Mouse (Mus musculus) C2C12 (cell line): ENCODE results near the gene Gnao1. TPM values are rescaled to one million over a fixed set of nuclear protein-coding genes. Genes with fewer than 3 reads are reported as not detected.

Experiments
- H3K27me3 ChIP-seq: one replicate; pipeline ENCODE4 v1.6.1; 2011; ENCODE audit not compliant: control insufficient read depth, insufficient read depth, insufficient read length
- H3K36me3 ChIP-seq: one replicate; pipeline ENCODE4 v1.6.1; 2011; ENCODE audit not compliant: control insufficient read depth, insufficient read depth
- H3K4me3 ChIP-seq: one replicate; pipeline ENCODE4 v1.5.1; 2011; ENCODE audit warnings: mild to moderate bottlenecking, control low read depth; ENCODE audit not compliant: poor library complexity, insufficient read depth, severe bottlenecking
- H3K79me2 ChIP-seq: one replicate; pipeline ENCODE4 v1.6.1; 2011; ENCODE audit not compliant: control insufficient read depth, insufficient read depth
- H3K79me3 ChIP-seq: one replicate; pipeline ENCODE4 v1.6.1; 2011; ENCODE audit warnings: low read depth, control low read depth
- H3ac ChIP-seq: one replicate; pipeline ENCODE3; 2011; ENCODE audit warnings: low read depth; ENCODE audit not compliant: control insufficient read depth, insufficient read length
- CEBPB ChIP-seq: IDR thresholded peaks from one replicate; pipeline ENCODE4 v1.6.1; 2011; ENCODE audit warnings: low read depth, mild to moderate bottlenecking, control low read depth, moderate library complexity
- CTCF ChIP-seq: IDR thresholded peaks from one replicate; pipeline ENCODE4 v1.5.1; 2011; ENCODE audit not compliant: control insufficient read depth, insufficient read depth, insufficient read length
- FOSL1 ChIP-seq: IDR thresholded peaks from one replicate; pipeline ENCODE4 v1.8.0; 2011; ENCODE audit warnings: mild to moderate bottlenecking, low read length; ENCODE audit not compliant: poor library complexity, insufficient read depth, severe bottlenecking
- MAX ChIP-seq: IDR thresholded peaks from one replicate; pipeline ENCODE4 v1.6.1; 2011; ENCODE audit warnings: mild to moderate bottlenecking, control low read depth
- MYOD1 ChIP-seq: IDR thresholded peaks from one replicate; pipeline ENCODE4 v1.6.1; 2011; ENCODE audit warnings: low read depth; ENCODE audit not compliant: control insufficient read depth, insufficient read length
- MYOG ChIP-seq: IDR thresholded peaks from one replicate; pipeline ENCODE4 v1.6.1; 2011; ENCODE audit not compliant: control insufficient read depth, insufficient read length; ENCODE audit errors: extremely low read depth
- USF1 ChIP-seq: IDR thresholded peaks from one replicate; pipeline ENCODE4 v1.6.1; 2011; ENCODE audit warnings: low read depth, mild to moderate bottlenecking, control low read depth, moderate library complexity
- polyA plus RNA-seq: library from polyadenylated mRNA; unstranded; fragments of >200 nt; fragmentation: generic; extraction: Trizol; gene quantifications from one replicate; pipeline ENCODE4 v1.2.1, GENCODE M21; 2012; ENCODE audit warnings: missing spikeins

Gene Gnao1
- polyA plus RNA-seq, 1 experiment: 20.5 TPM

GRCm38 (mm10) chr8:93881381-93881780 lies 71.6 kb downstream of the Gnao1 start:
- no peak for TF ChIP-seq MAX
- no peak for TF ChIP-seq FOSL1
- no peak for TF ChIP-seq MYOG
- no peak for TF ChIP-seq USF1
- no peak for TF ChIP-seq MYOD1
- TF ChIP-seq CEBPB: no peak
- Histone ChIP-seq H3ac (no peak overlapping the region), H3K79me2 (no peaks in the 10 kb centered on the region)

GRCm38 (mm10) chr8:93883241-93883640 lies 73.5 kb downstream of the Gnao1 start:
- Histone ChIP-seq H3K27me3 (no peaks in the 10 kb centered on the region), H3K4me3 (no peak overlapping the region), H3K36me3 (no peaks in the 10 kb centered on the region), H3K79me2 (no peaks in the 10 kb centered on the region), H3ac (no peak overlapping the region), H3K79me3 (no peaks in the 10 kb centered on the region)
- TF ChIP-seq FOSL1 (no peak), MAX (no peak), USF1 (no peak), CEBPB (no peak), MYOG (no peak), MYOD1 (no peak), CTCF (no peak)

More at GRCm38 (mm10) chr8:93881381-93881780, 71.6 kb downstream of the Gnao1 start:
- Histone ChIP-seq H3K27me3 (no peaks in the 10 kb centered on the region), H3K4me3 (no peak overlapping the region), H3K79me3 (no peaks in the 10 kb centered on the region), H3K36me3 (no peaks in the 10 kb centered on the region)

DNA sequence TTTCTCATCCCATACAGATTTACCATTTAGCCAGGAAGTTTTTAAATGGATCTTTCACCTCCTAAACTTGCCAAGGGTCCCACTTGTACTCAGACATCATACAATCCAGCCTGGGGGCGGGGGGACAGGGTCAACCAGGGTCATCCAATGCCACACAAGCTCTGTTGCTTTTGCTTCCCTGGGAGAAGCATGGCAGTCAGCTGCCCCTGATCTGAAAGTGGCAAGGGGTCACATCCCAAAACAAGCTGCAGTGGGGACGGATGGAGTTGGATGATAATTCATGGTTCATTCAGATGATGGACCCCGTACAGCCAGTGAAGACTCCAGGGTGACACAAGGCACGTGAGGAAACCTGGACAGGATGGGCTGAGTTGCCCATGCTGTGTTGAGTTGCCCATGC lies 74.0 kb downstream of the Gnao1 start:
- no peaks in the 10 kb centered on the region for H3K79me3 ChIP-seq

GRCm38 (mm10) chr8:93884316-93884715 lies 74.5 kb downstream of the Gnao1 start:
- no peak overlapping the region for H3ac ChIP-seq
- H3K79me2 ChIP-seq: no peaks in the 10 kb centered on the region
- no peaks in the 10 kb centered on the region for H3K36me3 ChIP-seq
- H3K4me3 ChIP-seq: no peak overlapping the region
- H3K79me3 ChIP-seq: no peaks in the 10 kb centered on the region
- H3K27me3 ChIP-seq: no peaks in the 10 kb centered on the region
- no peak for TF ChIP-seq USF1
- TF ChIP-seq CEBPB: no peak
- TF ChIP-seq CTCF: no peak
- no peak for TF ChIP-seq MYOD1
- no peak for TF ChIP-seq MAX
- TF ChIP-seq MYOG: no peak
- TF ChIP-seq FOSL1: no peak

More for the DNA sequence above, 74.0 kb downstream of the Gnao1 start:
- H3K4me3 ChIP-seq: no peak overlapping the region
- H3K79me2 ChIP-seq: no peaks in the 10 kb centered on the region
- H3K27me3 ChIP-seq: no peaks in the 10 kb centered on the region
- TF ChIP-seq FOSL1 (no peak), MYOD1 (no peak), USF1 (no peak), CTCF (no peak), CEBPB (no peak), MYOG (no peak), MAX (no peak)
- no peaks in the 10 kb centered on the region for H3K36me3 ChIP-seq
- no peak overlapping the region for H3ac ChIP-seq

DNA sequence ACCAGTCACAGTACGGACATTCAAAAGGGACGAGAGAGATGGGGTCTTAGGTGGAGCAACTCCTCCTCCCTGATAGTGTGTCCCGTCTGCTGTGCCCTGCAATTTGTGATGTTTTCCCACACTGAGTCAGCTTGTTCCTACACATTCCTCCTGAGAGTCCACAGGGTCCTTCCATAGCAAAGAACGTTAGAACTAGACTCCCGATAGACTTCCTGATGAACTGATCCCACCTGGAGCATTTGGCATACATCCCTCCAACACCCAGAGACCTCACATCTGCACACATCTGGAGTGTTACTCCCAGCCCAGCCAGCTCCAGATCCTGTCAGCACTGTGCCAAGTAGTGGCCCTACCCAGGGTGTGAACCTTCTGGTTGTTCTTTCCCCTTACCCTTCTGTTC lies 76.4 kb downstream of the Gnao1 start:
- Histone ChIP-seq H3K79me3 (no peaks in the 10 kb centered on the region), H3K79me2 (no peaks in the 10 kb centered on the region), H3K4me3 (no peak overlapping the region), H3ac (no peak overlapping the region), H3K36me3 (no peaks in the 10 kb centered on the region), H3K27me3 (no peaks in the 10 kb centered on the region)
- TF ChIP-seq FOSL1: no peak
- no peak for TF ChIP-seq CEBPB
- no peak for TF ChIP-seq MYOG
- no peak for TF ChIP-seq USF1

- Histone ChIP-seq H3ac (no peak overlapping the region), H3K79me2 (no peaks in the 10 kb centered on the region), H3K27me3 (no peaks in the 10 kb centered on the region), H3K79me3 (no peaks in the 10 kb centered on the region), H3K4me3 (no peak overlapping the region), H3K36me3 (no peaks in the 10 kb centered on the region)
- TF ChIP-seq CEBPB: no peak
- no peak for TF ChIP-seq MYOG
- TF ChIP-seq FOSL1: no peak
- peak; percentile 42 for TF ChIP-seq MYOD1
- no peak for TF ChIP-seq MAX
- TF ChIP-seq CTCF: no peak
- no peak for TF ChIP-seq USF1
Observed at GRCm38 (mm10) chr8:93888150-93888676, 78.4 kb downstream of the Gnao1 start.
